Mouse (Mus musculus): ENCODE measurements around the gene Fubp1.

- TF ChIP-seq POLR2A (IDR thresholded peaks at IDR 0.05; ENCODE audit: control insufficient read depth, extremely low read depth, insufficient read depth, low read length, poor library complexity) = no peak
- no peak for TF ChIP-seq CTCF (IDR thresholded peaks at IDR 0.05; ENCODE audit: borderline replicate concordance, control insufficient read depth, extremely low read depth, insufficient read depth, low read length, poor library complexity)
Observed at GRCm38 (mm10) chr3:152203411-152203810, 6.8 kb upstream of the Fubp1 start.
